Mouse (Mus musculus): Measurements from ENCODE around the gene Mrps2.

Gene Mrps2

DNA sequence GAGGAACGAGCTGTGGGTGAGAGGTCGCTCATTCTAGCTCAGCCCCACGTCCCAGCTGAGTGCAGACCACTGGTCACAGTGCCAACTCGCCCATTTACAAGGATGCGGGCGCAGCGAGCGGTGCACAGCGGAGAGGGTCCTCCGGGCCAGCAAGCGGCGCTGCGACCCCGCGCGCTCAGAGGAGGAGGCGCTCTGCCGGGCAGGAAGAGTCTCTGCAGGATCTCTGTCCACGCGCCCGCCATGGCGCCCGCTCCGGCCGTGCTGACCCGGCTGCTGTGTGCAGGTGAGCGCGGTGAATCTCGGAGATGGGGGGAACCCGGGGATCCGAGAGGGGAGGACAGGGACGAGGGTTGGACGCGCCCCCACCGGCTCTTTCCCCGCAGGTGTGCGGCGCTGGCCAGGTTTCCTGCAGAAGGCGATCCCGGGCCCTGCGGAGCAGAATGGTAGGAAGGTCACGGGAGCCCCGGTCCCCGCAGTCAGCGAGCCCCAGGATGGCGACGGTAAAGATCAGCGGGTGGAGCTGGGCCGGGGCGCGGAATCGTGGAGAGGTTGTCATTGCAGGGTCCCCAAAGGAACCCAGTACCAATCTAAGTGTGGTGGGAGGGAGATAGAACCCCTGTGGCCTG is at the start of gene Mrps2:
TSS of gene Mrps2 (plus strand) at position 207 of the 626 bp plus-strand sequence.
- ATAC-seq (ENCODE audit: insufficient number of reproducible peaks, low FRiP score, low TSS enrichment), result peak; percentile 82; the same call in 1 of the 2 replicates

DNA sequence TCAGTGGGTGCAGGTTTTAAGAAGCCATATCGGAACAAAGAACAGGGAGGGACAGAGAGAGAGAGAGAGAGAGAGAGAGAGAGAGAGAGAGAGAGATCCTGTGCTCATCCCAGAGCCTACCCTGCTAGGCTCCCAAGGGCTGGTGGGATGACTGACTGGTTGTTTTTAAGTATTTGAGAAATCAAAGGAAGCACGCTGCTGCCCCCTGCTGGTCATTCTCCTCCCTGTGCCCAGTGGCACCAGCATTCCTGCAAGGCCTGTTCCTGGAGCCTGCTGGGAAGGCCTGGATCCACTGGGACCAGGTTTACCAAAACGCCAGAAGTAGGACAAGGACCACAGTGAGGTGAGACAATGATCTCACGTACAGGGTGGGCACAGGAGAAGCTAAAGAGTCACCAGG is 48.0 kb upstream of the Mrps2 start:
- peak; percentile 9; the same call in 1 of the 2 replicates for ATAC-seq (ENCODE audit: insufficient number of reproducible peaks, low FRiP score, low TSS enrichment)

DNA sequence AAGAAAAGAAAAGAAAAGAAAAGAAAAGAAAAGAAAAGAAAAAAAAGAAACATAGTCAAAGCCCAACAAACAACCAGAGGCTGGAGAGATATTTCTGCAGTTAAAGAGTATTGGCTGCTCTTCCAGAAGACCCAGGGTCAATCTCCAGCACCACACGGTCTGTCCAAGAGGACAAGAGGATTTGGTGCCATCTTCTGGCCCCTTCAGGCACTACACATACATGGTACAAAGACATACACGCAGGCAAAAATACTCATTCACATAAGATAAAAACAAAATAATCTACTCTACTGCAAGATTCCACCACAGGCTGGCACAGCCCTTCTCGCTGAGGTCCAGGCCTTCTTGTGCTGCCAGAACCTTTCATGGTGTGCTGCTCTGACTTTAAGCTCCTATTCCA is 44.7 kb upstream of the Mrps2 start:
- no peak for ATAC-seq (ENCODE audit: insufficient number of reproducible peaks, low FRiP score, low TSS enrichment)

DNA sequence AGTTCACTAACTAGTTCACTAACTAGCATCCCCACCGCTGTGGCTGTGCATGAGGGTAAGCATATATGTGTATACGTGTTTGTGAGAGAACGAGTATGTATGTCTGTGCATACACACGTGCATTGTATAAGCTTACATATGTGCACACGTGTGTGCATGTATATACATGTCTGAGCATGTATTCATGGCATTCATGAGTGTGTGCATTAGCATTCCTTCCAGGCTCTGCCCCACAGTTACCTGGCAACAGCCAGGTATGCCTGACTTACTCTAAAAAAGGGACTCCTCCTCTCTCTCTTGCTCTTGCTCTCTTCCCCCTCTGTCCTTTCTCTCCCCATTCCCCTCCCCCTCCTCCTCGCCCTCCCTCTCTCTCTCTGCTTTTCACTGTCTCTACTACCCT is 40.6 kb upstream of the Mrps2 start:
- no peak for ATAC-seq (ENCODE audit: insufficient number of reproducible peaks, low FRiP score, low TSS enrichment)

DNA sequence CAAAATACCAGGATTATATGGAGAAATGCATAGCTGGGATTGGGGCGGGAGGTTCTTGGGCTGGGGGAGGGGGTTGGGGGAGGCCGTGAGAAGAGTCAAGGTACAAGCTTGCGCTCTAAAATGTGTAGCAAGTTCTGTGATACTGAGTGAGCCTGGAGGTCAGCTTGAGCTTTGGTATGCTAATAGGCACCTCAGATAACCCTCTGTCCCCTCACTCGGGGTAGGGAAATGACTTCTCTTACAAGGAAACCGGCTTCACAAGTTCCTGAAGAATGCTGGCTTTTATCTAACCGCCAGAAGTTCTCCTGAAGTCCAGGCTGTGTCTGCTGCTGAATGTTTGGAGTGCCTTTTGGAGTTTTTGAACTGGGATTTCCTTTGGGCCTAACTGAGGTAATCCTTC is 37.0 kb upstream of the Mrps2 start:
- ATAC-seq (ENCODE audit: insufficient number of reproducible peaks, low FRiP score, low TSS enrichment), result no peak

DNA sequence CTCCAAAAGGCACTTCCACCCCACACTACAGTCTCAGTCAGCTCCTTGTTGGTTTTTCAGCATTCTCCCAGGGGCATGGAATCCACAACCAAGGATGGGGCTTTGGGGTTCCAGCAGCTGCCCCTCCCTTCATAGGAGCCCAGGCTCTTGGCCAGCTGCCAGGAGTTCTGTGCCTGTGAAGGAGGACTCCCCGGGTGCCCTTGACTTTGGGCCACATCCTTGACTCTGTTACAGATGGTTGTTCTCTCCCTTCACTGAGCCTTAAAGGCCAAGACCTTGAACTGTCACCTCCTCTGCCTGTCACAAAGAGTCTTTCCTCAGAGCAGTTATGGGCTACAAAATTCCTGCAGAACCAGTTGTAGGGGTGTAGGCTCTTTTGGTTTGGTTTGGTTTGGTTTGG is 35.1 kb upstream of the Mrps2 start:
- ATAC-seq (ENCODE audit: insufficient number of reproducible peaks, low FRiP score, low TSS enrichment), result no peak

DNA sequence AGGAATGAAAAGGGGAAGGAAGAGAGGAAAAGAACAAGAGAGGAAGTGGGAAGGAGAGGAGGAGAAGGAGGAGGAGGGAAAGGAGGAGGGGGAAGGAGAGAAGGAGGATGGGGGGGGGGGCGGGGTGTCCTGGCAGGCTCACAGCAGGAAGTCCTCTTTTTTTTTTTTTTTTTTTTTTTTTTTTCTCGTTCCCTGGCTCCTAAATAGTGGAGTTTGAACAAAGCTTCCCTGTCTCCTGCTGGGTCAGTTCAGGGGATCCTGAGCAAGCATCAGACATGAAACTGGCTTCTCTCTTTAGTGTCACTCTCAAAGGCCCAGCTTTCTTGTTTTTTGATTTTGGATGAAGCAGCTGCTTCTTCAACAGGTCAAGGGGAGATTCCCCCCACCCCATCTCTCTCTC is 34.4 kb upstream of the Mrps2 start:
- no peak for ATAC-seq (ENCODE audit: insufficient number of reproducible peaks, low FRiP score, low TSS enrichment)

DNA sequence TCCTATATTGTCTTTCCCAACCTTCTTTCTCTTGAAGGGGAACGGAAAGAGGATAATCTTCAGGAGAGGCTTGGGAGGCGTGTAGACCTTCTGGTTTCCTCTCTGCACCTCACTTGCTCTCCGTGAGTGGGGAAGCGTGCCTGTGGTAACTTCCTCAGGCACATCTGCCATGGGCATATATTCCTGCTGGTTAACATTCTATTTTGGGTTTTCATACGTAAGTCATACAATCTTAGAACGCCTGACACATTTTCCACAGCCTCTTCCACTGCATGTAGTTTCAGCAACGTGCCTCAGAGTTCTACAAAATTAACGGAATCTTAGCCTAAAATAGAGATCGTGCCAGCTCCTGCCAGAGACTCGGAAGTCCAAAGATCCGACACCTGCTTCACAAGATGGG is 32.5 kb upstream of the Mrps2 start:
- ATAC-seq (ENCODE audit: insufficient number of reproducible peaks, low FRiP score, low TSS enrichment), result no peak

DNA sequence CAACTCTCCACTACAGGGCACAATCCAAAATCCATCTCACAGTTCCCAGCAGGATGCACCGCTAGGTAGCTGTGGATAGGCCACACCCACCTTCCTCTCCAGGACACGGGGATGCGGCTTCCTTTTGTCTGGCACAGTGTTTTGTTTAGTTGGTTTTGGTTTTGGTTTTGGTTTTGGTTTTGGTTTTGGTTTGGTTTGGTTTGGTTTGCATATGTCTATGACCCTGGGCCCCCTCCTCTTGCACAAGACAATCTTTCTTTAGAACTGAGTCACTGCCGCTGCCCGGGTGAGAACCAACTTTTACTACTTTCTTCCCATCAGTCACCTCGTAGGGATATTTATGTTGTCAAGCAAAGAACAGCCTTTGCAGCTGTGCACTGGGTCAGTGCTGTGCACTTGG is 27.0 kb upstream of the Mrps2 start:
- ATAC-seq (ENCODE audit: insufficient number of reproducible peaks, low FRiP score, low TSS enrichment), result no peak

DNA sequence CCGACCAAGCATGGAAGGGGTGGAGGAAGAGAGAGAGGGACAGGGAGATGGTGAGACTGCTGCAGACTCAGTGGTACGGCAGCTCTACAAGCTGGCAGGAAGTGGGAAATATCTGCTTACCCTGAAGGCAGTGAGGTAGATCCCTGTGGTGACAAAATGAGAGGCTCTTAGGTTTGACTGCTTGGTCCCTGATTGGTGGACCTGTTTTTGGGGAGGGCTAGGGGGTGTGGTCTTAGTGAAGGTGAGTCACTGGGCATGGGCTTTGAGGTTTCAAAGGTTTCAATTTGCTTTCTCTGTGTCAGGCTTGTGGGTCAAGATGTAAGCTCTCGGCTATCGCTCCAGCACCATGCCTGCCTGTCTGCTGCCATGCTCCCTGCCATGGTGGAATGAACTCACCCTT is 22.8 kb upstream of the Mrps2 start:
- no peak for ATAC-seq (ENCODE audit: insufficient number of reproducible peaks, low FRiP score, low TSS enrichment)

DNA sequence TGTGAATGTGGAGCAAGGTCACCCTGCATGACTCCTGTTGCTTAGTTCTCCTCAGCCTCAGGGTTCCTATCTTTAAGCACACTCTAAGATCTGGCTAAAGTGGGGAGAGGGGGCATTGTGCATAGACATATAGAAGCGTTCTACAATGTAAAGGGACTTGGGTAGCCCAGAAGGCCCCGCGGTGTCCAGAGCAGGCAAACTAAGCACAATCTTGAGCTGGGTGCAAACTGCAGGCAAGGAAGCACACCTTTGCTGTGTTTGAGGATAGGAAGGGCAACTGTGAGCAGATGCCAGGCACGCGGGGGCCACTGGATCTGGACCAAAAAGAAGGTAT is 21.7 kb upstream of the Mrps2 start:
- peak; percentile 17; the same call in 1 of the 2 replicates for ATAC-seq (ENCODE audit: insufficient number of reproducible peaks, low FRiP score, low TSS enrichment)

DNA sequence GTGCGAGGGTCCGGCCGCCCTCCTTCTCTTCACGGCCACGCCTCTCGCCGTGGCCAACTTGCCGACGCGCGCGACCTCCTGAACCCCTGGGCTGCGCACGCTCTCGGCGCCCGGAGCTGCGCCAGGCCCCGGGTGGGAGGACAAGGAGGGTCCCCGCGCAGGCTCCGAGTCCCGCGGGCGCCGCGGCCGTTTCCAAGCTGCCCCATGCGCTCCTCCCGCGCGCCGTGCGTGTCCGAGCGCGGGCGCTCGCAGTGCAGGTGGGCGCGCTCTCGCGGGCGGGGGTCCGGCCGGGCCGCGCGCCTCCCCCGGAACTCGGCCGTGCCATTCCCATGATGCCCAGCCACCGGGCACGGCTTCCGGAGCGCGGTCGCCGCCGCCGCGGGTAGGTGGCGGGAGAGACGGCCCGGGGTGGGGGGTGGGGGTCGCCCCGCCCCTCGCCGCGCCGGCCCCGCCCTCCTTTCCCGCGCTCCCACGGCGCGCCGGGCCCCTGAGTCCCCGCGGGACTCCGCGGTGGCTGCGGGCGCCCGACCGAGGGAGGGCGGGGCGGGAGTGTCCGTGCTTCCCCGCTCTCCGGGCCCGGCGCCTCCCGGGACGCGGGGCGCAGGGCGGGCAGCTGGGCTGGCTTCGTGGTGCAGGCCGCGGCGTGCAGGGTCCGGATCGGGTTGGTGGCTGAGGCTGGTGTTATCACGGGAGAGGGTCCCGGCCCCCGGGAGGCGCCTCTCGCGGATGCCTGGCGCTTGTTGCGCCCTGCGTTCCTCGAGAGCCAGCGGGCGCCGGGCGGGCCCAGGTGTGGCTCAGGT is 21.2 kb upstream of the Mrps2 start, which contains the start of gene Ppp1r26:
TSS of gene Ppp1r26 (plus strand) at position 286 of the 800 bp plus-strand sequence.
- ATAC-seq (ENCODE audit: insufficient number of reproducible peaks, low FRiP score, low TSS enrichment), result peak; percentile 37; the same call in 1 of the 2 replicates

DNA sequence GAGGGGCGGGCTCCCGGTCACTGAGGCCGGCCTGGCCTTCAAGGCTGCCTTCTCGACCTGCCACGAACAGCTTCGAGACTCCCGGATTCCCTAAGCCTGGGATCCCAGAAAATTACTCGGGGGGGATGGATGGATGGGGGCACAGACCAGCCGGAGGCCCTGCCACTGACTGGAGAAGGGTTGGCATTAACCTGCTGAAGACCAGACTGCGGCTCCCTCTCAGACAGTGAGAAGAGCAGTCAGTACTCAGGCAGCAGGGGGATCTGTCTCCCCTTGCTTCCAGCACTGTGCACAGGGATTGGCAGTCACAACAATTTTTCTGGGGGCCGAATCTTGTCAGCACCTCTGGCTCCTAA is 20.6 kb upstream of the Mrps2 start:
- 0 out of 2 replicates have a peak, but pooled peaks have one; percentile 12 for ATAC-seq (ENCODE audit: insufficient number of reproducible peaks, low FRiP score, low TSS enrichment)

DNA sequence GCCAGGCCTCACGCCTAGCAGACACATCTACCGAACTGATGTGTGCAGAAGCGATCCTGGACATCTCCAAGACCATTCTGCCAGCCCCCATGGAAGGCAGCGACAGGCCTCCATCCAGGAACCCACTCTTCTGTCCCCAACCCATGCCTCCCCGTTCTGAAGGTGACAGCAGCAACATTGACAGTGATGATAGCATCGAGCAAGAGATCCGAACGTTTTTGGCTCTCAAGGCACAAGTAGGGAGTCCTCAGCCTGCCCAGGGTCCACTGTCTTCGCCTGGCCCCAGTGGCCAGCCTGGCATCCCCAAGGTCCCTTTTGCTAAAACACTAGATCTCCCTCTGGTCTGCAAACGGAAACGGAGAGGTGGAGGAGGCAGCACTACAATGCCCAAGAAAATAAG is 16.2 kb upstream of the Mrps2 start:
- ATAC-seq (ENCODE audit: insufficient number of reproducible peaks, low FRiP score, low TSS enrichment), result no peak

DNA sequence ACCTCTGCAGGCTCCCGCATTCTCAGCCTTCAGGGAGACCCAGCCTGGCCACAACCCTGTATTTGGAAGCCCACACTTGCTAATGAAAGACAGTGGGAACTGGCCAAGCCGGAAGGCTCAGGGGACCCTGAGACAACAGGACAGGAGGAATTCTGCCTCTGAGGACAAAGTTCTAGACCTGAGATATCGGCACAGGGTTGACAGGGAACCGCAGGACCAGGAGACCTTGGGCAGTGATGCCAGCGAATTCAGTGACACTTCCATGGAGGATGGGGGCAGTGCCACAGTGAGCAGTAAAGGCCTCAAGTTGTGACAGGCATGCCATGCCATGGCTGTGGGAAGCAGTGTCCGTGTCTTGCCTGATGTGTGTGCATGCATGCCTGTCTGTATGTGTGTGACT is 14.3 kb upstream of the Mrps2 start:
- ATAC-seq (ENCODE audit: insufficient number of reproducible peaks, low FRiP score, low TSS enrichment), result no peak

DNA sequence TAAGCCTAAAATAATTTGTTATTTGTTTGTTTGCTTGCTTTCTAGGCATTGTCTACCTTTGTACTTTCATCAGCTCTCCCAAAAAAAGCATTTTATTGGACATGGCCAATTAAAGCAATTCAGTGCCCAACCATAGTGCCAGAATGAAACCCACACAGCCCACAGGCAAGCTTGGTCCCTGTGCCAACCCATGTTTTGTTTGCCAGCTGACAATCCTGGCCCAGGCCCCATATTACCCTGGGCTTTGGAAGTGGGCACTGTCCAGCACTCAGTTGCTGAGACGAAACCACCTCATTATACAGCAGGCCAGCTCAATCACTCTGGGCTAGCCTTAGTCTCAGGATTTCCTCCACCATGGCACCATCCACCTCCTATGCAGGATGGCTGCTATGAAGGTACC is 11.2 kb upstream of the Mrps2 start:
- no peak for ATAC-seq (ENCODE audit: insufficient number of reproducible peaks, low FRiP score, low TSS enrichment)

DNA sequence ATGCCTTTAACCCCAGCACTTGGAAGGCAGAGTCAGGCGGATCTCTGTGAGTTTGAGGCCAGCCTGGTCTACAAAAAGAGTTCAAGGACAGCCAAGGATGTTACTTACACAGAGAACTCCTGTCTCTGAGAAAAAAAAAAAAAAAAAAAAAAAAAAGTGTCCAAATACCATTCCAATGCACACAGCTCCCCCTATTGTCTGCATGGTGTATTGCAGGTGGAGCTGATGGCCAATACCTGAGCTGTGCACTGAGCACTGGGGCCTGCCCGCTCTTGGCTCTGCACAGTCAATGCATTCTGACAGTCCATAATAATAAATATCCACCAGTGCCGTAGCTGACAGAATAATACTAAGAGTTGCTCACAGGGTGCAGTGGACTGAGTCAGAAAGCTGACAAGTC is 3.9 kb upstream of the Mrps2 start:
- no peak for ATAC-seq (ENCODE audit: insufficient number of reproducible peaks, low FRiP score, low TSS enrichment)

DNA sequence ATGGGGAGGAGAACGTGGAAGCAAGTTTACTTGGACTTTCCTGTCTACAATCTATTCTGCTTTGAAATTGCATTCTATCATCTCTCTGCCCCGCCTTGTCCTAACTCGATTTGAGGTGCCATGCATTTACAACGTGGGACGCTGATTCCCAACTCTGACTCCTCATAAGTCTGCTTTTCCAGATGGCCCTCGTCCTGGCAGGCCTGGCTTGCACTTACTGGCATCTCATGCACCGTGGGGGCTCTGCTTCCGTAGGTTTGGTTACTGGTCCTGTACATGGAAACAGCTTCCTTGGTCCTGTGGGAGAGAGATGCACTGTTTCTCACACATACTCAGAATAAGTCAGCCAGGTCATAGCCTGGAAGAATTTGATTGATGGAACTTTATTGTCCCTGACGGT is 2.9 kb upstream of the Mrps2 start:
- ATAC-seq (ENCODE audit: insufficient number of reproducible peaks, low FRiP score, low TSS enrichment), result no peak

DNA sequence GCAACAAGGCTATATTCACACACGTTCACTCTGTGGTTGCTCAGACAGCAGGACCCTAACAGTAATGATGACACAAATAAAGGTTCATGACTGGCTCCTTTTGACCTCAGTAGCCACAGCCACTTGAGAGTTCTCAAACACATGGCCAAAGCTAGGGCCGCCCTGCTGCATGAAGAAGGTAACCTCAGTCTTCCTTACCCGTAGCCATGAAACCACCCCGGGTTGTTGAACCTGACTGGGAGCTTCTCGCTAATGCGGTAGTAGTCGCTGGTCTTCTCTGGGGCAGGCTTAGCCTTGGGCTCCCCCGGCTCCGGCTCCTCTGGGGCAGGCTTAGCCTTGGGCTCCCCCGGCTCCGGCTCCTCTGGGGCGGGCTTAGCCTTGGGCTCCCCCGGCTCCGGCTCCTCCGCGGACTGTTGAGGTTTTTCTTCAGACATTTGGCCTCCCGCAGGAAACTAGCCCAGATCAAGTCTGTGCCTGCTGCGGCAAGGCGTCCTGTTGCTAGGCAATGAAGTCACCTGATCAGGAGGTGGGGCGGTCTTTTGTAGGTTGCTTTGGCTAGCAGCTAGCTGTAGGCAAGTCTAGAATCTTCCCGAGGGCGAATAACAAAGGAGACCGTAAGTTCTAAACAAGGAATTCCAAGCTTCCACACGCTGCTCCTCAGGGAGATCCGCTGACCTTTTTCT is 1.9 kb upstream of the Mrps2 start, which contains the start of gene 1700007K13Rik:
TSS of gene 1700007K13Rik (minus strand) at position 497 of the 683 bp plus-strand sequence.
- peak; percentile 73 for ATAC-seq (ENCODE audit: insufficient number of reproducible peaks, low FRiP score, low TSS enrichment)

DNA sequence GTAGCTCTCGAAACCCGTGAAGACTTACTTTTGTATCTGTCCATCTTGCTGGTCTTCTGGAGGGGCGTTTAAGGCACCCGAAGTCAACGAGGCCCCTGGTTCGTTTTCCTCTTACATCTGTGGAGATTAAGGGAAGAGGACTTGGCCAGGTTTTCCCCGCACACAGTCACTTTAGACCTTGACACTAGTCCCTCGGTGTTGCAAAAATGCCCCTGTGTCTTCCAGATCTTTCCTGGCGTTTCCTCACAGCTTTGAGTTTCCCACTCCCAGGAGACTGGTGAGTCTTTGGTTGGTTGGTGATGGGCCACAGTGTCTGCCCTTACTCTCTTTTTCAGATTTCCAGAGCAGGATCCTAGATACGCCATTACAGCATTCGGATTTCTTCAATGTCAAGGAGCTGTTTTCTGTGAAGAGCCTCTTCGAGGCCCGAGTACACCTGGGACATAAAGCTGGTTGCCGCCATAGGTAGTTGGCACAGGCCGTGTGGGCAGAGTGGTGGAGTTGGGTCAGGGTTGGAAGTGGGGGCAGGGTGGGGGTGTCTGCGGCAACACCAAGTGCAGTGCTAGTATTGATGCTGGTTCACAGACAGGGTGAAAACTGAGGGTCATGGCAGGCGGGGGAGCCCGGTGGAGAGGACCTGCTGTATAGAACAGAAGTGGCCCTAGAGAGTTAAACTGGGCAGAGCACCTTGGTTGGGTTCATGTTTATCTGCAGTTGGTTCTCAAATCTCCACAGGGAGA is 790 bp downstream of the Mrps2 start:
- ATAC-seq (ENCODE audit: insufficient number of reproducible peaks, low FRiP score, low TSS enrichment), result no peak

DNA sequence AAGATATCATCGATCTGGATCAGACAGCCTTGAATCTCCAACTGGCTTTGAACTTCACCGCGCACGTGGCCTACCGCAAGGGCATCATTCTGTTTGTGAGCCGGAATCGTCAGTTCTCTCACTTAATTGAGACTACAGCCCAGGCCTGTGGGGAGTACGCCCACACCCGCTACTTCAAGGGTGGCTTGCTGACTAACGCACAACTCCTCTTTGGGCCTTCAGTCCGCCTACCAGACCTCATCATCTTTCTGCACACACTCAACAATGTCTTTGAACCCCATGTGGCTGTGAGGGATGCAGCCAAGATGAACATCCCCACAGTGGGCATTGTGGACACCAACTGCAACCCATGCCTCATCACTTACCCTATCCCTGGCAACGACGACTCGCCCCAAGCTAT is 1.6 kb downstream of the Mrps2 start:
- no peak for ATAC-seq (ENCODE audit: insufficient number of reproducible peaks, low FRiP score, low TSS enrichment)

Measured in cerebellum, adult (tissue).